Mouse (Mus musculus) thymus, adult 2 months (tissue): Measurements from ENCODE around the gene Shisal2a.

Experiments
- CTCF ChIP-seq: fragments of 200-500 bp; IDR thresholded peaks from 2 replicates; pipeline ENCODE4 v1.5.1; 2012; ENCODE audit warnings: mild to moderate bottlenecking, control low read depth, low read length, moderate library complexity, borderline replicate concordance; ENCODE audit not compliant: control insufficient read depth, poor library complexity, insufficient read depth; ENCODE audit errors: extremely low read depth
- POLR2A ChIP-seq: fragments of 200-500 bp; IDR thresholded peaks from 2 replicates; pipeline ENCODE4 v1.6.1; 2012; ENCODE audit warnings: mild to moderate bottlenecking, low read length, control low read depth, moderate library complexity; ENCODE audit not compliant: control insufficient read depth, poor library complexity, insufficient read depth; ENCODE audit errors: extremely low read depth

GRCm38 (mm10) chr4:108358498-108358897, 24.7 kb downstream of the Shisal2a start:
- no peak for TF ChIP-seq CTCF
- no peak for TF ChIP-seq POLR2A
